25 mouse cellular contexts compared by ENCODE assay signal in the genomic region with DNA sequence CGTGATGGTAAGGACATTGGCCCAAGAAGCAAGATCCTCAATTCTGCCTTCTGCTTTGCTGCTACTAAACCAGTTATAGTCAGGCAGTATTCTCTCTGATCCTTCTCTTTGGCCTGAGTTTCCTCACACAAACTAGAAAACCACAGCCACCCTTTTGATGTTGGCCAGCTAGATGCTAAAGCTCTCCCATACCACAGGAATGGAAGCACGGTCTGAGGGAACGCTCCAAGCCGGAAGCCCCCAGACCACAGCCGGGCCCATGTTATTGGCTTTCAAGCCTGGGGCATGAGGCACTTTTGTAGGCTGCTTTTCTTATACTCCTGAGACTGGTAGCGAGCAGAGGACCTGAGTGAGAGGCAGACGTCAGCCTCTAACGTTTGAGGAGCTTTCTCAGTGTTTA.
DNase-seq lines count a peak whose midpoint lies in the region; ATAC-seq and TF ChIP-seq lines count a peak whose summit lies in the region.
"Had no signal": no experiment of that assay in that cellular context is flagged by ENCODE, and none has a peak within 500 bp of the region (broad histone marks: within the 10 kb centered on the region; RNA-seq: fewer than 3 reads in every experiment).

No protein-coding gene starts in this region.

- H3K4me2 ChIP-seq in intestine, embryonic 14.5 days (ENCODE audit: low read length) = no peak overlapping the region
- no peak overlapping the region for H3K4me2 ChIP-seq in intestine, embryonic 16.5 days (ENCODE audit: low read depth, low read length)
- H3K4me2 ChIP-seq in embryonic facial prominence, embryonic 12.5 days (replicated peaks) = no peak overlapping the region
- no peak overlapping the region for H3K4me2 ChIP-seq in stomach, postnatal 0 days (replicated peaks; ENCODE audit: low read depth)
- no peak overlapping the region for H3K4me2 ChIP-seq in forebrain, embryonic 13.5 days
- H3K4me2 ChIP-seq: hindbrain, embryonic 15.5 days; liver, embryonic 13.5 days; lung, embryonic 14.5 days; midbrain, embryonic 15.5 days; neural tube, embryonic 12.5 days had no signal

- no peak overlapping the region for H3K4me3 ChIP-seq in intestine, embryonic 14.5 days (ENCODE audit: low read depth, low read length)
- H3K4me3 ChIP-seq in intestine, embryonic 16.5 days (ENCODE audit: low read length) = no peak overlapping the region
- H3K4me3 ChIP-seq in embryonic facial prominence, embryonic 12.5 days = no peak overlapping the region
- H3K4me3 ChIP-seq in limb, embryonic 10.5 days = no peak overlapping the region
- H3K4me3 ChIP-seq in stomach, postnatal 0 days (ENCODE audit: low read depth, low read length) = no peak overlapping the region
- no peak overlapping the region for H3K4me3 ChIP-seq in midbrain, embryonic 10.5 days
- no peak overlapping the region for H3K4me3 ChIP-seq in forebrain, embryonic 13.5 days
- H3K4me3 ChIP-seq: heart, adult 2 months; hindbrain, embryonic 15.5 days; liver, embryonic 13.5 days; megakaryocyte, embryonic 14.5 days; midbrain, embryonic 15.5 days; neural tube, embryonic 12.5 days had no signal

- H3K9me3 ChIP-seq in intestine, embryonic 14.5 days (ENCODE audit: control insufficient read depth, low read length) = no peaks in the 10 kb centered on the region; the same call in 1 of the 2 replicates
- H3K9me3 ChIP-seq in intestine, embryonic 16.5 days (ENCODE audit: control insufficient read depth, low read length) = no peaks in the 10 kb centered on the region; the same call in 1 of the 2 replicates
- no peaks in the 10 kb centered on the region for H3K9me3 ChIP-seq in embryonic facial prominence, embryonic 12.5 days
- H3K9me3 ChIP-seq in limb, embryonic 10.5 days (replicated peaks) = no peaks in the 10 kb centered on the region; the same call in 1 of the 2 replicates
- H3K9me3 ChIP-seq in stomach, postnatal 0 days (ENCODE audit: control insufficient read depth, low read length) = no peaks in the 10 kb centered on the region
- H3K9me3 ChIP-seq in midbrain, embryonic 10.5 days (replicated peaks) = peaks cover 8% of the 10 kb centered on the region
- 0 out of 2 replicates have a peak, but pooled peaks cover 4% of the 10 kb centered on the region for H3K9me3 ChIP-seq in forebrain, embryonic 13.5 days (replicated peaks)
- H3K9me3 ChIP-seq: hindbrain, embryonic 15.5 days; midbrain, embryonic 15.5 days; neural tube, embryonic 12.5 days had no signal

- TF ChIP-seq CTCF in stomach, postnatal 0 days (IDR thresholded peaks at IDR 0.05; ENCODE audit: low read depth) = no peak

- DNase-seq in intestine, embryonic 14.5 days (ENCODE audit: low spot score) = no peak
- DNase-seq in limb, embryonic 10.5 days (ENCODE audit: low spot score) = no peak
- no peak for DNase-seq in stomach, postnatal 0 days (ENCODE audit: low spot score)
- no peak for DNase-seq in midbrain, embryonic 10.5 days (ENCODE audit: low spot score)
- DNase-seq: adrenal gland, postnatal 36 days; cerebellum, adult 9-10 months; gastrocnemius, postnatal 25 days; heart, adult 2 months; heart, postnatal 36 days; kidney, adult 11 months; left cerebral cortex, postnatal 4 days; liver, embryonic 13.5 days; lung, embryonic 14.5 days; lung, postnatal 36 days; right cerebral cortex, postnatal 25 days; spleen, adult 18-20 months; thymus, postnatal 4 days had no signal

- ATAC-seq in intestine, embryonic 14.5 days (replicated peaks; ENCODE audit: low FRiP score, low TSS enrichment, low read depth) = no peak
- no peak for ATAC-seq in intestine, embryonic 16.5 days
- no peak for ATAC-seq in embryonic facial prominence, embryonic 12.5 days (ENCODE audit: insufficient number of reproducible peaks, insufficient read depth, low FRiP score, low TSS enrichment)
- no peak for ATAC-seq in stomach, postnatal 0 days (ENCODE audit: low FRiP score, low TSS enrichment)
- ATAC-seq in forebrain, embryonic 13.5 days = no peak
- ATAC-seq: CD4-positive, CD25-positive, alpha-beta regulatory T cell, adult 4 months; midbrain, embryonic 15.5 days had no signal

- no peak overlapping the region for H3K9ac ChIP-seq in intestine, embryonic 14.5 days (ENCODE audit: low read length)
- H3K9ac ChIP-seq in intestine, embryonic 16.5 days (ENCODE audit: low read depth, low read length) = no peak overlapping the region
- H3K9ac ChIP-seq in embryonic facial prominence, embryonic 12.5 days = no peak overlapping the region
- H3K9ac ChIP-seq in stomach, postnatal 0 days (ENCODE audit: low read length) = no peak overlapping the region
- H3K9ac ChIP-seq in forebrain, embryonic 13.5 days = no peak overlapping the region
- H3K9ac ChIP-seq: hindbrain, embryonic 15.5 days; liver, embryonic 13.5 days; lung, embryonic 14.5 days; midbrain, embryonic 15.5 days; neural tube, embryonic 12.5 days had no signal

- H3K27ac ChIP-seq in intestine, embryonic 14.5 days (ENCODE audit: low read depth) = peak overlapping the region; percentile 47
- H3K27ac ChIP-seq in intestine, embryonic 16.5 days (ENCODE audit: low read length) = no peak overlapping the region
- peak overlapping the region; percentile 87; the same call in 1 of the 2 replicates for H3K27ac ChIP-seq in embryonic facial prominence, embryonic 12.5 days
- peak overlapping the region; percentile 78; the same call in 1 of the 2 replicates for H3K27ac ChIP-seq in limb, embryonic 10.5 days
- H3K27ac ChIP-seq in stomach, postnatal 0 days (replicated peaks) = peak overlapping the region; percentile 45; the same call in 1 of the 2 replicates
- no peak overlapping the region for H3K27ac ChIP-seq in midbrain, embryonic 10.5 days (replicated peaks)
- no peak overlapping the region for H3K27ac ChIP-seq in forebrain, embryonic 13.5 days
- H3K27ac ChIP-seq: heart, adult 2 months; hindbrain, embryonic 15.5 days; liver, embryonic 13.5 days; midbrain, embryonic 15.5 days; neural tube, embryonic 12.5 days had no signal

- no peak for TF ChIP-seq EP300 in stomach, postnatal 0 days (optimal IDR thresholded peaks at IDR 0.05)

- no peaks in the 10 kb centered on the region for H3K27me3 ChIP-seq in intestine, embryonic 14.5 days (replicated peaks; ENCODE audit: control insufficient read depth, insufficient read depth, low read length)
- H3K27me3 ChIP-seq in intestine, embryonic 16.5 days (replicated peaks; ENCODE audit: control insufficient read depth, insufficient read depth, low read length) = no peaks in the 10 kb centered on the region
- no peaks in the 10 kb centered on the region for H3K27me3 ChIP-seq in embryonic facial prominence, embryonic 12.5 days
- H3K27me3 ChIP-seq in limb, embryonic 10.5 days (ENCODE audit: low read depth, poor library complexity, severe bottlenecking) = no peaks in the 10 kb centered on the region
- no peaks in the 10 kb centered on the region for H3K27me3 ChIP-seq in stomach, postnatal 0 days (ENCODE audit: control insufficient read depth, insufficient read depth, low read length)
- no peaks in the 10 kb centered on the region for H3K27me3 ChIP-seq in midbrain, embryonic 10.5 days (ENCODE audit: low read depth, poor library complexity, severe bottlenecking)
- H3K27me3 ChIP-seq in forebrain, embryonic 13.5 days = no peaks in the 10 kb centered on the region
- H3K27me3 ChIP-seq: hindbrain, embryonic 15.5 days; liver, embryonic 13.5 days; midbrain, embryonic 15.5 days; neural tube, embryonic 12.5 days had no signal

- peaks cover 18% of the 10 kb centered on the region for H3K4me1 ChIP-seq in intestine, embryonic 14.5 days (replicated peaks; ENCODE audit: control insufficient read depth, insufficient read depth, low read length)
- peaks cover 16% of the 10 kb centered on the region; the same call in 1 of the 2 replicates for H3K4me1 ChIP-seq in intestine, embryonic 16.5 days (ENCODE audit: control insufficient read depth, insufficient read depth, low read length)
- H3K4me1 ChIP-seq in embryonic facial prominence, embryonic 12.5 days = peaks cover 53% of the 10 kb centered on the region
- H3K4me1 ChIP-seq in limb, embryonic 10.5 days = peaks cover 42% of the 10 kb centered on the region
- no peaks in the 10 kb centered on the region for H3K4me1 ChIP-seq in stomach, postnatal 0 days (replicated peaks; ENCODE audit: control insufficient read depth, insufficient read depth)
- peaks cover 10% of the 10 kb centered on the region; the same call in 1 of the 2 replicates for H3K4me1 ChIP-seq in midbrain, embryonic 10.5 days
- H3K4me1 ChIP-seq in forebrain, embryonic 13.5 days = no peaks in the 10 kb centered on the region
- H3K4me1 ChIP-seq: hindbrain, embryonic 15.5 days; liver, embryonic 13.5 days; megakaryocyte, embryonic 14.5 days; midbrain, embryonic 15.5 days had no signal

- 69% methylated on average over 8 of the region's 8 CpGs for WGBS in intestine, embryonic 14.5 days
- 77% methylated on average over 8 of the region's 8 CpGs for WGBS in intestine, embryonic 16.5 days
- 74% methylated on average over 8 of the region's 8 CpGs for WGBS in embryonic facial prominence, embryonic 12.5 days
- 86% methylated on average over 8 of the region's 8 CpGs for WGBS in limb, embryonic 10.5 days
- WGBS in stomach, postnatal 0 days = 77% methylated on average over 8 of the region's 8 CpGs
- 83% methylated on average over 8 of the region's 8 CpGs for WGBS in midbrain, embryonic 10.5 days
- 88% methylated on average over 8 of the region's 8 CpGs for WGBS in forebrain, embryonic 13.5 days

- H3K36me3 ChIP-seq in intestine, embryonic 14.5 days (ENCODE audit: control insufficient read depth, insufficient read depth, low read length) = no peaks in the 10 kb centered on the region
- no peaks in the 10 kb centered on the region for H3K36me3 ChIP-seq in intestine, embryonic 16.5 days (ENCODE audit: control insufficient read depth, insufficient read depth, low read length)
- no peaks in the 10 kb centered on the region for H3K36me3 ChIP-seq in embryonic facial prominence, embryonic 12.5 days
- H3K36me3 ChIP-seq in limb, embryonic 10.5 days = no peaks in the 10 kb centered on the region
- H3K36me3 ChIP-seq in stomach, postnatal 0 days (ENCODE audit: control insufficient read depth, insufficient read depth, low read length) = no peaks in the 10 kb centered on the region
- no peaks in the 10 kb centered on the region for H3K36me3 ChIP-seq in midbrain, embryonic 10.5 days
- H3K36me3 ChIP-seq in forebrain, embryonic 13.5 days (ENCODE audit: poor library complexity, severe bottlenecking) = no peaks in the 10 kb centered on the region
- H3K36me3 ChIP-seq: hindbrain, embryonic 15.5 days; liver, embryonic 13.5 days; midbrain, embryonic 15.5 days; neural tube, embryonic 12.5 days had no signal

Comparison
In these comparisons a context has a peak if more than half of its experiments do, and no peak if none do; other contexts are left out.
1. H3K27ac ChIP-seq: peak in intestine, embryonic 14.5 days (single experiment), embryonic facial prominence, embryonic 12.5 days (single experiment), limb, embryonic 10.5 days (single experiment) and stomach, postnatal 0 days (single experiment); none in intestine, embryonic 16.5 days (single experiment), midbrain, embryonic 10.5 days (single experiment) and forebrain, embryonic 13.5 days (single experiment).